Mouse (Mus musculus): ENCODE results near the gene Atp6v1c2. TPM values are rescaled to one million over a fixed set of nuclear protein-coding genes. Genes with fewer than 3 reads are reported as not detected.

The Atp6v1c2 gene
- polyA plus RNA-seq, 1 experiment from 2014 or later, result 0.37 TPM

GRCm38 (mm10) chr12:17310852-17311839 lies 18.0 kb downstream of the Atp6v1c2 start:
- Histone ChIP-seq H3K9ac (ENCODE audit: low read length) (no peak overlapping the region), H3K36me3 (ENCODE audit: control insufficient read depth, insufficient read depth, low read length) (no peaks in the 10 kb centered on the region), H3K27ac (ENCODE audit: low read depth, low read length) (no peak overlapping the region), H3K4me2 (no peak overlapping the region), H3K9me3 (ENCODE audit: control insufficient read depth, low read length) (no peaks in the 10 kb centered on the region), H3K4me1 (ENCODE audit: control insufficient read depth, insufficient read depth, low read length) (no peaks in the 10 kb centered on the region), H3K27me3 (ENCODE audit: control insufficient read depth, insufficient read depth, low read length) (no peaks in the 10 kb centered on the region), H3K4me3 (ENCODE audit: low read depth, low read length) (no peak overlapping the region)
- DNase-seq (ENCODE audit: low spot score, missing footprints) (no peak), ATAC-seq (ENCODE audit: low FRiP score) (no peak)
- 52% methylated on average over 16 of the region's 16 CpGs for WGBS

- WGBS, result 58% methylated on average over 4 of the region's 4 CpGs
- H3K4me3 ChIP-seq (ENCODE audit: low read depth, low read length), result no peak overlapping the region
- H3K9ac ChIP-seq (ENCODE audit: low read length), result no peak overlapping the region
- DNase-seq (ENCODE audit: low spot score, missing footprints) (no peak), ATAC-seq (ENCODE audit: low FRiP score) (no peak)
- H3K9me3 ChIP-seq (ENCODE audit: control insufficient read depth, low read length), result no peaks in the 10 kb centered on the region
- no peak overlapping the region for H3K4me2 ChIP-seq
- H3K4me1 ChIP-seq (ENCODE audit: control insufficient read depth, insufficient read depth, low read length), result no peaks in the 10 kb centered on the region
- no peaks in the 10 kb centered on the region for H3K36me3 ChIP-seq (ENCODE audit: control insufficient read depth, insufficient read depth, low read length)
- H3K27me3 ChIP-seq (ENCODE audit: control insufficient read depth, insufficient read depth, low read length), result no peaks in the 10 kb centered on the region
- no peak overlapping the region for H3K27ac ChIP-seq (ENCODE audit: low read depth, low read length)
Measured at GRCm38 (mm10) chr12:17308246-17308645, 20.9 kb downstream of the Atp6v1c2 start.

GRCm38 (mm10) chr12:17305445-17305844 lies 23.7 kb downstream of the Atp6v1c2 start:
- no peak for DNase-seq (ENCODE audit: low spot score, missing footprints)
- H3K4me3 ChIP-seq (ENCODE audit: low read depth, low read length), result no peak overlapping the region
- no peak for ATAC-seq (ENCODE audit: low FRiP score)
- H3K27ac ChIP-seq (ENCODE audit: low read depth, low read length), result no peak overlapping the region
- H3K9me3 ChIP-seq (ENCODE audit: control insufficient read depth, low read length), result no peaks in the 10 kb centered on the region
- no peak overlapping the region for H3K9ac ChIP-seq (ENCODE audit: low read length)
- H3K4me2 ChIP-seq, result no peak overlapping the region
- 89% methylated on average over 7 of the region's 7 CpGs for WGBS
- H3K4me1 ChIP-seq (ENCODE audit: control insufficient read depth, insufficient read depth, low read length), result no peaks in the 10 kb centered on the region
- H3K27me3 ChIP-seq (ENCODE audit: control insufficient read depth, insufficient read depth, low read length), result no peaks in the 10 kb centered on the region
- H3K36me3 ChIP-seq (ENCODE audit: control insufficient read depth, insufficient read depth, low read length), result no peaks in the 10 kb centered on the region

GRCm38 (mm10) chr12:17299902-17300301 lies 29.3 kb downstream of the Atp6v1c2 start:
- H3K9ac ChIP-seq (ENCODE audit: low read length), result no peak overlapping the region
- no peaks in the 10 kb centered on the region for H3K27me3 ChIP-seq (ENCODE audit: control insufficient read depth, insufficient read depth, low read length)
- ATAC-seq (ENCODE audit: low FRiP score) (no peak), DNase-seq (ENCODE audit: low spot score, missing footprints) (no peak)
- no peak overlapping the region for H3K27ac ChIP-seq (ENCODE audit: low read depth, low read length)
- H3K9me3 ChIP-seq (ENCODE audit: control insufficient read depth, low read length), result no peaks in the 10 kb centered on the region
- H3K36me3 ChIP-seq (ENCODE audit: control insufficient read depth, insufficient read depth, low read length), result no peaks in the 10 kb centered on the region
- WGBS, result 86% methylated on average over 1 of the region's 1 CpGs
- no peak overlapping the region for H3K4me2 ChIP-seq
- H3K4me3 ChIP-seq (ENCODE audit: low read depth, low read length), result no peak overlapping the region
- H3K4me1 ChIP-seq (ENCODE audit: control insufficient read depth, insufficient read depth, low read length), result no peaks in the 10 kb centered on the region

GRCm38 (mm10) chr12:17296899-17297298 lies 32.3 kb downstream of the Atp6v1c2 start:
- no peak overlapping the region for H3K4me2 ChIP-seq
- H3K36me3 ChIP-seq (ENCODE audit: control insufficient read depth, insufficient read depth, low read length), result no peaks in the 10 kb centered on the region
- no peaks in the 10 kb centered on the region for H3K4me1 ChIP-seq (ENCODE audit: control insufficient read depth, insufficient read depth, low read length)
- H3K4me3 ChIP-seq (ENCODE audit: low read depth, low read length), result no peak overlapping the region
- no peaks in the 10 kb centered on the region for H3K9me3 ChIP-seq (ENCODE audit: control insufficient read depth, low read length)
- no peak overlapping the region for H3K27ac ChIP-seq (ENCODE audit: low read depth, low read length)
- ATAC-seq (ENCODE audit: low FRiP score), result no peak
- WGBS, result 80% methylated on average over 2 of the region's 2 CpGs
- DNase-seq (ENCODE audit: low spot score, missing footprints), result no peak
- no peaks in the 10 kb centered on the region for H3K27me3 ChIP-seq (ENCODE audit: control insufficient read depth, insufficient read depth, low read length)
- H3K9ac ChIP-seq (ENCODE audit: low read length), result no peak overlapping the region

- Histone ChIP-seq H3K4me1 (ENCODE audit: control insufficient read depth, insufficient read depth, low read length) (no peaks in the 10 kb centered on the region), H3K4me3 (ENCODE audit: low read depth, low read length) (no peak overlapping the region), H3K9me3 (ENCODE audit: control insufficient read depth, low read length) (no peaks in the 10 kb centered on the region), H3K9ac (ENCODE audit: low read length) (no peak overlapping the region), H3K27ac (ENCODE audit: low read depth, low read length) (no peak overlapping the region), H3K36me3 (ENCODE audit: control insufficient read depth, insufficient read depth, low read length) (no peaks in the 10 kb centered on the region), H3K27me3 (ENCODE audit: control insufficient read depth, insufficient read depth, low read length) (no peaks in the 10 kb centered on the region), H3K4me2 (no peak overlapping the region)
- no peak for ATAC-seq (ENCODE audit: low FRiP score)
- DNase-seq (ENCODE audit: low spot score, missing footprints), result no peak
- WGBS, result 78% methylated on average over 4 of the region's 4 CpGs
Measured at GRCm38 (mm10) chr12:17290569-17290968, 38.6 kb downstream of the Atp6v1c2 start.

GRCm38 (mm10) chr12:17289913-17290312 lies 39.2 kb downstream of the Atp6v1c2 start:
- no peak overlapping the region for H3K9ac ChIP-seq (ENCODE audit: low read length)

GRCm38 (mm10) chr12:17289060-17289459 lies 40.1 kb downstream of the Atp6v1c2 start:
- Histone ChIP-seq H3K9ac (ENCODE audit: low read length) (no peak overlapping the region), H3K27me3 (ENCODE audit: control insufficient read depth, insufficient read depth, low read length) (no peaks in the 10 kb centered on the region), H3K9me3 (ENCODE audit: control insufficient read depth, low read length) (no peaks in the 10 kb centered on the region), H3K36me3 (ENCODE audit: control insufficient read depth, insufficient read depth, low read length) (peaks cover 7% of the 10 kb centered on the region), H3K4me2 (no peak overlapping the region), H3K4me3 (ENCODE audit: low read depth, low read length) (no peak overlapping the region), H3K27ac (ENCODE audit: low read depth, low read length) (no peak overlapping the region), H3K4me1 (ENCODE audit: control insufficient read depth, insufficient read depth, low read length) (no peaks in the 10 kb centered on the region)
- ATAC-seq (ENCODE audit: low FRiP score), result no peak
- DNase-seq (ENCODE audit: low spot score, missing footprints), result no peak
- WGBS, result 78% methylated on average over 2 of the region's 2 CpGs

More at GRCm38 (mm10) chr12:17289913-17290312, 39.2 kb downstream of the Atp6v1c2 start:
- DNase-seq (ENCODE audit: low spot score, missing footprints) (no peak), ATAC-seq (ENCODE audit: low FRiP score) (no peak)
- Histone ChIP-seq H3K4me1 (ENCODE audit: control insufficient read depth, insufficient read depth, low read length) (no peaks in the 10 kb centered on the region), H3K27ac (ENCODE audit: low read depth, low read length) (no peak overlapping the region), H3K4me2 (no peak overlapping the region), H3K9me3 (ENCODE audit: control insufficient read depth, low read length) (no peaks in the 10 kb centered on the region), H3K27me3 (ENCODE audit: control insufficient read depth, insufficient read depth, low read length) (no peaks in the 10 kb centered on the region), H3K4me3 (ENCODE audit: low read depth, low read length) (no peak overlapping the region), H3K36me3 (ENCODE audit: control insufficient read depth, insufficient read depth, low read length) (peaks cover 3% of the 10 kb centered on the region; the same call in 1 of the 2 replicates)
- 86% methylated on average over 2 of the region's 2 CpGs for WGBS

- no peak for DNase-seq (ENCODE audit: low spot score, missing footprints)
- H3K4me1 ChIP-seq (ENCODE audit: control insufficient read depth, insufficient read depth, low read length), result no peaks in the 10 kb centered on the region
- no peak overlapping the region for H3K4me2 ChIP-seq
- no peaks in the 10 kb centered on the region for H3K9me3 ChIP-seq (ENCODE audit: control insufficient read depth, low read length)
- H3K27me3 ChIP-seq (ENCODE audit: control insufficient read depth, insufficient read depth, low read length), result no peaks in the 10 kb centered on the region
- 79% methylated on average over 4 of the region's 4 CpGs for WGBS
- no peak overlapping the region for H3K4me3 ChIP-seq (ENCODE audit: low read depth, low read length)
- no peak for ATAC-seq (ENCODE audit: low FRiP score)
- H3K9ac ChIP-seq (ENCODE audit: low read length), result no peak overlapping the region
- H3K36me3 ChIP-seq (ENCODE audit: control insufficient read depth, insufficient read depth, low read length), result peaks cover 12% of the 10 kb centered on the region
- no peak overlapping the region for H3K27ac ChIP-seq (ENCODE audit: low read depth, low read length)
Measured at GRCm38 (mm10) chr12:17288496-17288895, 40.7 kb downstream of the Atp6v1c2 start.
